Mouse (Mus musculus): ENCODE measurements around the gene Ube4a. TPM values are rescaled to one million over a fixed set of nuclear protein-coding genes. Genes with fewer than 3 reads are reported as not detected.
A peak's percentile ranks its signal among the peaks of the same experiment; 100 is the strongest.

Gene Ube4a
- 10 to 100 TPM; 28.9 to 39.4 TPM for total RNA-seq (2021)
- long read RNA-seq, experiment 1, partial matches to known transcripts: 1 of 2 reads
- long read RNA-seq, experiment 1, other reads (novel, unspliced or antisense): 1 of 2 reads
- long read RNA-seq, experiment 2, partial matches to known transcripts: 2 of 4 reads
- long read RNA-seq, experiment 2, other reads (novel, unspliced or antisense): 2 of 4 reads

DNA sequence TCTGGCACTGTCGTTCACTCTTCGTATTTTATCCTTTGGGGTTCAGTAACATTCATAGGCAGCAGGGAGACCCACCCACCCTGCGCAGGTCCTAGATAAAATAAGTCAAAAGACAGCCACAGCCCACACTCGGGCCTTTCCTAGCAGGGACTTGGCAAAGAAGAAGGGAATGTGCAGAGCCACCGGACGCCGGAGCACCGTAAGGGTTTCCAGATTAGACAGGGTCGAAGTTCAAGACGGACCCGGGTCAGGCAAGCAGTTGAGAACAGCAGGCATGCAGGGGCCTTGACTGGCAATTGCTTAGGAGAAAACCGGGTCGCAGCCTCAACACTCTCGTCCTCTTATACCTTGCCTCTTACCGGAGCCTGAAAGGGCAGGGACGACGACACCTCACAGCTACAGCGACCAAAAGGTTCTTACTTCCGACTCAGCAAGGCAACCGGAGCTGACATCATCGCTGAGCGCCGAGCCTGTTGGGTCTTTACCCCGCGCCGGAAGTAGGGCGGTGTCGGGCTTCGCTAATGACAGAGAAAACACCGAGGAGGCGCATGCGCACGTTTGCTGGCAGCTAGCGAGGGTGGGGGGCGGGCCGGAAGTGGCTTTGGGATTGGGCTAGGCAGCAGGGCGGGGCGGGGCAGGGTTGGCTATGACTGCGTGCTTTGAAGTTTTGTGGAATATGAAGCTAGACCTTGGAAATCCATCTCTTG is at the start of gene Ube4a:
Gene Ube4a (minus strand): TSS at position 475 of the 707 bp plus-strand sequence.
- intact Hi-C loops (cut with DNase I): no loop called here
- DNase-seq: peak; percentile 97 to 100

DNA sequence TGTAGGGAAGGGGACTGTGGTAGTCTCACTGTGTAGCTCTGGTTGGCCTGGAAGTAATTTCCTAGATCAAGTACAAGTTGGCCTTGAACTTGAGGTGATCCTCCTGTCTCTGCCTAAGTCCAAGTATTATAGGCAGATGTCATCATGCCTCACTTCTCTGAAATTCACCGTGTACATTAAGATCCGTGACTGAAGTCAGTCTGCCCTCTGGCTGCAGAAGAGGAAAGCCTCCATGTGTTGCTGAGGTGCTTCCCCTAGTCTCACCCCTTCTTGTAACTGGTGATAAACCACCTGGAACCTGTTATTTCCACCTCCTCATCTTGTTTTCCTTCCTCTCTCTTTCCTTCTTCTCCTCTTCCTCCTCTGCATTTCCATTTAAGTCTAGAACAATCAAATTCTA is 49.5 kb upstream of the Ube4a start:
- intact Hi-C loops (cut with DNase I): no loop called here
- no peak for DNase-seq

GRCm38 (mm10) chr9:45011291-45011690 is 45.9 kb upstream of the Ube4a start:
- intact Hi-C loops (cut with DNase I): no loop called here

GRCm38 (mm10) chr9:45010461-45010860 is 45.1 kb upstream of the Ube4a start:
- no peak for DNase-seq

More at GRCm38 (mm10) chr9:45011291-45011690, 45.9 kb upstream of the Ube4a start:
- DNase-seq: no peak

DNA sequence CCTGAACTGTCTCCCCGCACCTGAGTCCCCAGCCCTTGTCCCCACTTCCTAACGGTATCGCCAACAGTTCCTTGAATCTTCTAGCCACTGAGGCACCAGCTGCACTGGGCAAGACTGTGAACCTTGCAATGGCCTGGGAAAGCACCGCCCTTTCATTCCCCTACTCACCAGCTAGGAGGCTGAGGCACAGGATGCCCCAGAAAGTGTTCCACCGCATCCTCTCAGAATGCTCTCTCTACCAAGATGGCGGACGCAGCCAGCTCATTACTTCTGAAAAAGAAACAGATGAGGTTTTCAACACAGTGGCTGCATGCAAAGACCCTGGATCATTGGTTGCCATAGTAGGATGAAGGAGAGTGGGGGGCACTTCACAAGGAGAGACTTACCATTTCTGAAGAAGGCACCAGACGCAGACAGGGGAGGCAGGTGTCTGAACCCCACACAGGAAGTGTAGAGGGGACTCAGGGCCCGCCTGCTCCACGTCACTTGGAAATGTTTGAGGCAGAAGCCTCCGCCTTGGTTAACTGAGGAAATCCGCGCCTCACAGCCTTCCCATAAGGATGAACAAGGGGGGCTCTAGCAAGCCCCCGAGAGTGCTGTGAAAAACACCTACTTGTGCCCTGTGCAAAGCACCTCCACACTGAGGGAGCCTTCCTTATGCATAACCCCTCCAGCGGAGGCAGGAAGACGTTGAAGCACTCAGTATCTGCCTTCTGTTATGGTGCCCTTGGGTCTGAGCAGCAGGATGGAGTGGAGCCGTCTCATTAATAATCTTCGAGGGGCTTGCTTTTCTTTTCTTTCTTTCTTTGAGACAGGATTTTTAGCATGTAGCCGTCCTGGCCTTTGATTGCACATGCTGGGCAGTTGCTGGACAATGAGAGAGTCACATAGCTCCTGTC is 44.0 kb upstream of the Ube4a start, which contains the start of gene Cd3e:
Gene Cd3e (minus strand): TSS at position 448 of the 899 bp plus-strand sequence.
- intact Hi-C loops (cut with DNase I): no loop called here
- no peak for DNase-seq

More at GRCm38 (mm10) chr9:45010461-45010860, 45.1 kb upstream of the Ube4a start:
- intact Hi-C loops (cut with DNase I): no loop called here

GRCm38 (mm10) chr9:45008342-45008741 is 42.9 kb upstream of the Ube4a start:
- intact Hi-C loops (cut with DNase I): no loop called here
- DNase-seq: no peak

DNA sequence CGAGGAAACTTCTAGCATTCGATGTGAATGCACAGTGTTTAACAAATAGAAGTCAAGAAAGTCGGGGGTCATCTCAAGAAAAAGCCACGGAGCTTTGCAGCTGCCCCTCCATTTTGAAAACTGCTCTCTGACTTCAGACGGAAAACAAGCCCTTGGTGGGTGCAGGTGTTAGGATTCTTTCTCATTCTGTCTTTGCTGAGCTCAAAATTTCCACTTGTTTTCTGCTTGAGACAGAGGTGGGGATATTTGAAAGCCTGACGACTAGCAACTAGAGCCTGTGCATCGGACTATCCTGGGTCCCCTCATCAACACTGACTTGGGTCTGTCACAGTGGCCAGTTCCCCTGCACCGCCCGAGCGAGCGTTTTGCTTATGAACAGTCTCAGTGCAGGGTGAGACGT is 42.0 kb upstream of the Ube4a start:
- intact Hi-C loops (cut with DNase I): no loop called here
- DNase-seq: no peak

DNA sequence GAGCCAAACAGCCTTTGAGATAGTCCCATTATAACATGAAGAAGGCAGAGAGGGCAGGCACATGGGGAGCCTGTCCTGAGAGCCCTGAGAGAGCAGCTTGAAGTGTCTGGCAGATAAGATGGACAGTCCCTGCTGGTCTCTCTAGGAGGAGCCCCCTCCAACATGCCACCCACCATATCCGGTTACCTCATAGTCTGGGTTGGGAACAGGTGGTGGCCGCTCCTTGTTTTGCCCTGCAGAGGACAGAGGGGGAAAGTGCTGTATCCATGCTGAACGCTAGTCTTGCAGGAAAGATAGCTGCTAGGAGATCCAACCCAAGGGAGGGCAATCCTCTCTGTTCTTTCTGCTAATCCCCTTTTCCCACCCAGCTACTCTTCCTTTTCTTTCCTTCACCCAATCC is 34.8 kb upstream of the Ube4a start:
- intact Hi-C loops (cut with DNase I): no loop called here
- no peak for DNase-seq

DNA sequence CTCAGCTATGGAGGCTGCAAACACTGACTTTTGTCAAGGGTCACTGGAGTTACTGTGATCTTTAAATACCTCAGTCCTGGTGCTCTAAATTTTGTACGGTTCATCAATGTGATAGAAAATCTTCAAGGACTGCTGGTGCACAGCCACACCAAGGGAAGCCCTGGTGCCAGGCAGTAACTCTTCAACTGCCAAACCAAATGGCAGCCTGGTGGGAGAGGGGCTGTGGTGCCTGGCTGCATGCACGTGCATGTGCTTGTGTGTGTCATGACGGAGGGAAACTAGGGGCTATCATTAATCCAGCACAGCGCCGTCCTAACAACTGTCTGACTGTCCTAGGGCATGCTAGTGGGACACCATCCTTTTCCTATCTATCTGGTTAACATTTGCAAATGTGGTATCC is 34.4 kb upstream of the Ube4a start:
- DNase-seq: no peak

DNA sequence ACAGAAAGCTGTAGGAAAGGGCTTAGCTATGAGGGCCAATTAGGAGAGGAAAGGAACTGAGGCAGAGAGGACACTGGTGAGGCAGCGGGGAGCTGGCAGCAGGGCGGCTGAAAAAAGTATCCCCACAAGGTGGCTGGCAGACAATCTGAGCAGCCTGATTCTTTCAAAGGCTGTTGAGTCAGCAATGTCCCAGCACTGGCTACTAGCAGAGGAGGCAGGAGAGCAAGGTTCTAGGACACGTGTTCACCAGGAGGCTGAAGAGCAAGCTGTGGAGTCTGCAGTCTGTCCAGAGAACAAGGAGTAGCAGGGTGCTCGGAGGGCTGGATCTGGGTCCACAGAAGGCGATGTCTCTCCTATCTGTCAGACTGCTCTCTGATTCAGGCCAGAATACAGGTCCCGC is 33.8 kb upstream of the Ube4a start:
- intact Hi-C loops (cut with DNase I): no loop called here
- DNase-seq: peak in 1 of 2 experiments; percentile 10

More for the DNA sequence above, 34.4 kb upstream of the Ube4a start:
- intact Hi-C loops (cut with DNase I): no loop called here

GRCm38 (mm10) chr9:44998138-44998537 is 32.7 kb upstream of the Ube4a start:
- intact Hi-C loops (cut with DNase I): no loop called here
- no peak for DNase-seq

- DNase-seq: no peak
- intact Hi-C loops (cut with DNase I): no loop called here
Observed at GRCm38 (mm10) chr9:44996590-44996989, 31.2 kb upstream of the Ube4a start.

- intact Hi-C loops (cut with DNase I): no loop called here
- no peak for DNase-seq
Observed at GRCm38 (mm10) chr9:44994962-44995361, 29.6 kb upstream of the Ube4a start.

DNA sequence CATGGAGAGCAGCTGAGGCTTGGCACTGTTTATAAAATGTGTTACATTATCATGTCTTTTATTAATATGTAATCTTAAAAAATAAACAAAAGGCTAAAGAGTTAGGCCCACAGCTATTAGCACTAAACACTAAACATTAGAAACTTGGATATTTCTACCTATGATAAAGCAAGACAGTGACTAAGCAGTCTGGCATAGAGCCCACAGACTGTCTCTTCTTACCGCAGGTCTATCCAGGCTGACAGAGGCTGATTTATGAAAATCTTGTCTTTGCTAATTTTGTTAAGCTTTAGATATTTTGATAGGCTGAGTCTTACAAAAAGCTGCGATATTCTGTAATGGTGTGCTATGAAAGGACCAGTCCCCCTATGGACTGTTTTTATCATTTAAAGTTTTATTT is 27.9 kb upstream of the Ube4a start:
- intact Hi-C loops (cut with DNase I): no loop called here
- no peak for DNase-seq

DNA sequence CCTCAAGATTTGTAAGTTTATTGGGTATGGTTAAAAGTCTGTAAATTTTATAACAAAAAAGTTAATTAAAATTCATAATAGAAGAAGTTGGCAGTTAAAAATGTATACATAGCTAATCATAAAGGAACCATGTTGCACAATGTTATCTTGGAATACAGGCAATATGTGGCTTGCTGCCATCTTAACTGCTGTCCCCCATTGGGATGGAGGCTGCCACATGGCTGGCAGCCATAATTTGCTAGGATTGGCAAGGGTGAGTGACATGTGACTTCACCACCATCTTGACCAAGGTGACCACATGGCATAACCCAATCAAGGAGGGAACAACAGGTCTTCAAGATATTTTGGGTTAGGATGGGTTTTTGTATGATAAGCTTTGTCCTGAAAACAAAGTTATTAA is 26.9 kb upstream of the Ube4a start:
- intact Hi-C loops (cut with DNase I): no loop called here
- DNase-seq: no peak

DNA sequence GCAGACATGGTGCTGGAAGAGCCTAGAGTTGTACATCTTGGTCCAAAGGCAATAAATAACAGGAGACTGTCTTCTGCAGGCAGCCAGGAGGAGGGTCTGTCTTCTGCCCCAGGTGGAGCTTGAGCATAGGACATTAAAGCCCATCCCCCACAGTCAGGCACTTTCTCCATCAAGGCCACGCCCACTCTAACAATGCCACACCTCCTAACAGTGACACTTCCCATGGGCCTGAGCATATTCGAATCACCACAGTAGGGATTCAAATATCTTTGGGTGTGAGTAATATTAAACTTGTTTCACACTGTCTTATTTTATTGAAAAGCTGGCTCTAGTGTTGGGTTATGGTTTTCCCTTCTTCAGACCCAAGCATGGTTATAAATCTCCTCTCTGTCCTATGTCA is 26.4 kb upstream of the Ube4a start:
- intact Hi-C loops (cut with DNase I): no loop called here
- DNase-seq: no peak

GRCm38 (mm10) chr9:44986976-44987375 is 21.6 kb upstream of the Ube4a start:
- intact Hi-C loops (cut with DNase I): no loop called here
- DNase-seq: no peak

DNA sequence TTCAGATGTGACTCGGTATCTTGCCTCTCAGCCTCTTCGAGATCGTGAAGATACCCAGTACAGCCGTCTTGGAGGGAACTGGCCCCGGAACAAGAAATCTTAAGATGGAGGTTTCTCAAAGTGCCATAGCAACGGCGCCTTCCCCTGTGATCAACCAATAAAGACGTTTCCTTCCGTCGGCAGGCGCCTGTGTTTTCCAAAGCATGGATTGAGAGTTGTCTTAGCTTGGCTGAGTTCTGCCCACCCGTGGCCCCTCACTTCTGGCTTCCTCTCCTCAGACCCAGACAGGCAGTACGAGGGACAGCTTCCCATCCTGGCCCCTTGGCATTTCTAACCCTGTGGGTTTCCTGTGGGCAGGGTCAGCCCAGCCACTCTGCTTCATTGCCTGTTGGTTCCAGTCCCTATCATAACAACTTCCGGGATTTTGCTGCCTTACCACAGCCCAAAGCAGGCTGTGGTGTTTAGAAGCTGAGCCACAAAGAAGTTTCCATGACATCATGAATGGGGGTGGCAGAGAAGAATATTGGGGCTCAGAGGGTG is 20.9 kb upstream of the Ube4a start:
- intact Hi-C loops (cut with DNase I): no loop called here
- no peak for DNase-seq

- no peak for DNase-seq
- intact Hi-C loops (cut with DNase I): no loop called here
Observed at GRCm38 (mm10) chr9:44985721-44986161, 20.3 kb upstream of the Ube4a start.

GRCm38 (mm10) chr9:44983001-44983400 is 17.6 kb upstream of the Ube4a start:
- no peak for DNase-seq
- intact Hi-C loops (cut with DNase I): no loop called here

DNA sequence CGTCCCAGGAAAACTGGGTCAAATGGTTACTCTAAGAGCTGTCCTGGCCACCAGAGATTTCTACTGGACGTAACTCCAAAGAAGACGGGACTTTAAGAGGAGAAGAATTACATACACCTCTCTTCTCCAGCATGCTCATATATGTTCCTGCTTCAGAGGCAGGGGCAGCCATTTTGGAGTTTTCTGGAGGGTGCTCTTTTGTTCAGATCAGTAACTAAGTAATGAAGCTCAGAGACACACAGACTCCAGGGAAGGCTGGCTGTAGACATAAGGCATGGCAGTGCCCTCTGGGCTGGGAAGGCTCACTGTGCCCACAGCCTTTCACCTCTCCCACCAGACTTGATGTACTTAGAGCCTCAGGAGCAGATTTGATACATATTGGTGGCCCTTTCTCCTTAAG is 17.1 kb upstream of the Ube4a start:
- intact Hi-C loops (cut with DNase I): no loop called here
- DNase-seq: no peak

Measured in gastrocnemius, postnatal 36 days (tissue).